Mouse (Mus musculus) neural tube, embryonic 14.5 days (tissue): ENCODE data around the gene Gdpd5. TPM values are rescaled to one million over a fixed set of nuclear protein-coding genes. Genes with fewer than 3 reads are reported as not detected.
A peak's percentile ranks its signal among the peaks of the same experiment; 100 is the strongest.

Experiments used
- ATAC-seq: fragments of 200-750 bp; cut with Nextera tagmentation; 2 replicates; pipeline ENCODE4 v1.8.0; 2017; ENCODE audit warnings: low read depth, mild to moderate bottlenecking, moderate TSS enrichment, moderate library complexity
- H3K27ac ChIP-seq: fragments of 300-500 bp; sonication (generic); 2 replicates; pipeline ENCODE4 v1.5.1; 2014; ENCODE audit warnings: low read depth, mild to moderate bottlenecking, control low read depth, low read length, moderate library complexity, mixed read lengths
- H3K27me3 ChIP-seq: fragments of 300-500 bp; sonication (generic); 2 replicates; pipeline ENCODE4 v1.6.1; 2014; ENCODE audit warnings: low read length; ENCODE audit not compliant: control insufficient read depth, insufficient read depth
- H3K36me3 ChIP-seq: fragments of 300-500 bp; sonication (generic); 2 replicates; pipeline ENCODE4 v1.6.1; 2014; ENCODE audit warnings: low read length, mixed read lengths; ENCODE audit not compliant: control insufficient read depth, insufficient read depth
- H3K4me1 ChIP-seq: fragments of 300-500 bp; sonication (generic); 2 replicates; pipeline ENCODE4 v1.6.1; 2014; ENCODE audit warnings: low read length; ENCODE audit not compliant: control insufficient read depth, insufficient read depth
- H3K4me2 ChIP-seq: fragments of 300-500 bp; sonication (generic); 2 replicates; pipeline ENCODE4 v1.6.1; 2014; ENCODE audit warnings: mild to moderate bottlenecking, low read depth, low read length, control low read depth
- H3K4me3 ChIP-seq: fragments of 300-500 bp; sonication (generic); 2 replicates; pipeline ENCODE4 v1.5.1; 2014; ENCODE audit warnings: low read depth, low read length, control low read depth, mixed read lengths
- H3K9ac ChIP-seq: fragments of 300-500 bp; sonication (generic); replicated peaks from 2 replicates; pipeline ENCODE4 v1.6.1; 2014; ENCODE audit warnings: low read depth, mild to moderate bottlenecking, control low read depth, low read length, mixed read lengths
- H3K9me3 ChIP-seq: fragments of 300-500 bp; sonication (generic); 2 replicates; pipeline ENCODE4 v1.6.1; 2016; ENCODE audit warnings: low read length; ENCODE audit not compliant: control insufficient read depth
- WGBS: fragments of 180-500 bp; shearing (Covaris S2); extraction: QIAGEN DNeasy Blood & Tissue Kit; methylation state at CpG from one replicate; pipeline ENCODE4 v1.1.7; 2014; 5-methylcytosine and 5-hydroxymethylcytosine counted together
- polyA plus RNA-seq: library from polyadenylated mRNA; unstranded; fragments of >200 nt; fragmentation: Nextera tagmentation; extraction: Ambion mirVana; gene quantifications from 2 replicates; pipeline ENCODE4 v1.2.1, GENCODE M21; 2014

The Gdpd5 gene
- polyA plus RNA-seq, 1 experiment from 2014 or later: 38.1 TPM

GRCm38 (mm10) chr7:99424538-99425155 lies 43.4 kb downstream of the Gdpd5 start:
- H3K9me3 ChIP-seq: no peaks in the 10 kb centered on the region
- H3K27me3 ChIP-seq: no peaks in the 10 kb centered on the region
- no peaks in the 10 kb centered on the region for H3K36me3 ChIP-seq
- no peak for ATAC-seq
- 40% methylated on average over 8 of the region's 8 CpGs for WGBS
- peak overlapping the region; percentile 49 for H3K27ac ChIP-seq
- peaks cover 19% of the 10 kb centered on the region for H3K4me1 ChIP-seq
- no peak overlapping the region for H3K4me3 ChIP-seq
- 0 out of 2 replicates have a peak overlapping the region, but pooled peaks have one; percentile 2 for H3K9ac ChIP-seq
- no peak overlapping the region for H3K4me2 ChIP-seq

DNA sequence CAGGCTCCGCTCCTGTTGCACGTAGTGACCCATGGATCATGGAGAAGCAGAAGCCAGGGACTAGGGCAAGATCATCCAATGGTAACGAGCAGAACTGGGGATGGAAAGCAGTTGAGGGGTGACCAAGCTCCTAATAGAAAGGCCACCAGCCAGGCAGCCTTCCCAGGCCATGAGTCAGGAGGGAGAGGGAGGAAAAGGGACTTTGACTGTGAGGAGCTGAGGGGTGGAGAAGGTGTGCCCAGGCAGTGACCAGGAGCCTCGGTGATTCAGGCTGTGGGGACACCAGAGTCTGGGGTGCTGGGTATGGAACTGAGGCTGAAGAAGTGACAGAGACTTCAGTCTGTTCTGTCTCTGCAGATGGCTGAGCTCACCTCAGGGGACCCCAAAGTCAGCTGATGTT lies 44.5 kb downstream of the Gdpd5 start:
- 94% methylated on average over 4 of the region's 4 CpGs for WGBS
- Histone ChIP-seq H3K9me3 (no peaks in the 10 kb centered on the region), H3K4me3 (no peak overlapping the region), H3K27me3 (no peaks in the 10 kb centered on the region), H3K4me1 (peaks cover 19% of the 10 kb centered on the region), H3K4me2 (no peak overlapping the region), H3K36me3 (no peaks in the 10 kb centered on the region), H3K27ac (no peak overlapping the region), H3K9ac (no peak overlapping the region)
- no peak for ATAC-seq

GRCm38 (mm10) chr7:99427031-99427430 lies 45.8 kb downstream of the Gdpd5 start:
- no peak for ATAC-seq
- H3K27ac ChIP-seq: no peak overlapping the region
- peaks cover 19% of the 10 kb centered on the region for H3K4me1 ChIP-seq
- H3K9me3 ChIP-seq: no peaks in the 10 kb centered on the region
- no peaks in the 10 kb centered on the region for H3K27me3 ChIP-seq
- WGBS: 57% methylated on average over 10 of the region's 10 CpGs
- H3K9ac ChIP-seq: no peak overlapping the region
- H3K4me3 ChIP-seq: no peak overlapping the region
- no peaks in the 10 kb centered on the region for H3K36me3 ChIP-seq
- H3K4me2 ChIP-seq: no peak overlapping the region

DNA sequence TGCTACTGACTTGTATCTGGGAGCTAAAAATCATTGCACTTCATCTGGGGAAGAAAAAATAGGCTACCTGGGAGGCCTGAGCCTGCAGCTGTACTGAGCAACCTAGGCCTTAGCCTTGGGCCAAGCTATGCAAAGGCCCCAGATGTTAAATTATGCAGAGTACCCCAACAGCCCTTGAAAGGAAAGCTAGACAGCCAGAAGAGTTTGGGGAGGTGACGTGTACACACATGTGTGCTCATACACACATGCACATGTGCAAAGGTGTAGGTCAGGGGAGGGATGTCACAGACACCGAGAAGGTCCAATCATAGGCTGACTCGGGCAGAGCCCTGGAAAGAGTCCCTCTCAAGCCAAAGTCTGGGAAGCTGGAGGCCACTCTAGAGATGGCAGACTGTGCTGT lies 46.8 kb downstream of the Gdpd5 start:
- no peaks in the 10 kb centered on the region for H3K9me3 ChIP-seq
- no peak overlapping the region for H3K4me3 ChIP-seq
- no peak overlapping the region for H3K27ac ChIP-seq
- H3K4me2 ChIP-seq: no peak overlapping the region
- 94% methylated on average over 3 of the region's 3 CpGs for WGBS
- H3K36me3 ChIP-seq: no peaks in the 10 kb centered on the region
- peaks cover 23% of the 10 kb centered on the region for H3K4me1 ChIP-seq
- no peak for ATAC-seq
- H3K9ac ChIP-seq: no peak overlapping the region
- no peaks in the 10 kb centered on the region for H3K27me3 ChIP-seq

DNA sequence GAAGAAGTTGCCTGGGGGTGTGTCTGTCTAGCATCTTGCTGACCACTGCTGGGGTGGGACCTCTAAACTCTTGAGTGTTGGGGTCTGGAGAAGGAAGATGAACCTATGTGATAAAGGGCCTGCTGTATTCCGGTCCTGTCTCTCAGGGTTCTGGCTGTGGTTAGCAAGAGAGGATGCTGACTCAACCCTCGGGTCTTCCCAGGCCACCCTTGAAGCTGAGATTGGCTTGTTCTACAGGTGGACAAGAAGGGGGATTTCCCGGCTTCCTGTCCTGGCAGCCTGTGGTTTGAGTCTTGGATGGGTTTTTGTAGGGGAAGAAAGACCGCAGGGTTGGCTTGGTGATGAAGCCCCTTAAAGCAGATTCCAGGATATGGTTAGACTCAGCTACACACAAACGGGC lies 47.6 kb downstream of the Gdpd5 start:
- Histone ChIP-seq H3K9me3 (no peaks in the 10 kb centered on the region), H3K27me3 (no peaks in the 10 kb centered on the region), H3K4me3 (no peak overlapping the region), H3K4me2 (no peak overlapping the region), H3K4me1 (peaks cover 21% of the 10 kb centered on the region), H3K27ac (no peak overlapping the region), H3K36me3 (no peaks in the 10 kb centered on the region), H3K9ac (no peak overlapping the region)
- no peak for ATAC-seq
- 91% methylated on average over 5 of the region's 5 CpGs for WGBS

DNA sequence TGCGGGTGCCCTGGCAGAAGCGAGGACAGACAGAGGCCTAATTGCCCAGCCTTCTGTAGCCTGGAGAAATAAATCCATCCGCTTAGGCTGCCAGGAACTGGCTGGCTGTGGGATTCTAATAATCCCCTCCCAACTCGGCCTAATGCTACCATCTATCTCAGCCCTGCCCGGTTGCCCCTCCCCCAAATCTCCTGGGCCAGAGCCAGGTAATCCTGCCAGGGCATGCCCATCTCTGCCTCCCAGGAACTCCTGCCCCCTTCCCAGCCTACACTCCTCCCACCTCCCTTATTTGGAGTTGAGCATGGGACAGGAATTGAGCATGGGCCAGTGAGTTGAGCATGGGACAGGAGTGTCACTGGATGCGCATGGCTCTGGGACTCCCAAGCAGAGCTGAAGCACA lies 48.6 kb downstream of the Gdpd5 start:
- Histone ChIP-seq H3K9me3 (no peaks in the 10 kb centered on the region), H3K27ac (no peak overlapping the region), H3K4me2 (no peak overlapping the region), H3K4me3 (no peak overlapping the region), H3K36me3 (no peaks in the 10 kb centered on the region), H3K27me3 (no peaks in the 10 kb centered on the region), H3K4me1 (peaks cover 14% of the 10 kb centered on the region), H3K9ac (no peak overlapping the region)
- peak; percentile 25; the same call in 1 of the 2 replicates for ATAC-seq
- WGBS: 23% methylated on average over 6 of the region's 6 CpGs

- 76% methylated on average over 11 of the region's 11 CpGs for WGBS
Observed at GRCm38 (mm10) chr7:99430246-99430645, 49.0 kb downstream of the Gdpd5 start.

DNA sequence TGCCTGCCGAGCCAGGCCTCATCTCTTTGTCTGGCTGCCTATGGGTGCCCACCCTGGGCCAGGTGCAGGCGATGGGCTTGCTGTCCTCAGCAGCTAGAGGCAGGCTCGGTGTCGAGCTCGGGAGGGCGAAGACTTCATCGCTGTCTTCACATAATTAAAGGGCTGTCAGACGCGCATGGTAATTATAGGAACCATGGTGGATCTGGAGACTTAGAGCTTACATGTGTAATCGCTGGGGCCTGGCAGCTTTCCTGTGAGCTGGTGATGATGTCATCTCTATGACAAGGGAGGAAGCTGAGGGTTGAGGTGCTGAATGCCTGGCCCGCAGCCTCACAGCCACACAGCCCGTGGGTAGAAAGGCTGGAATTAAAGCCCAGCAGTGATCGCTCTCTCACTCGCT lies 51.0 kb downstream of the Gdpd5 start:
- no peak overlapping the region for H3K9ac ChIP-seq
- 44% methylated on average over 14 of the region's 14 CpGs for WGBS
- no peak; the same call in 1 of the 2 replicates for ATAC-seq
- H3K4me3 ChIP-seq: no peak overlapping the region
- peaks cover 9% of the 10 kb centered on the region for H3K4me1 ChIP-seq
- H3K27me3 ChIP-seq: no peaks in the 10 kb centered on the region
- no peaks in the 10 kb centered on the region for H3K9me3 ChIP-seq
- no peaks in the 10 kb centered on the region for H3K36me3 ChIP-seq
- no peak overlapping the region for H3K4me2 ChIP-seq
- peak overlapping the region; percentile 52; the same call in 1 of the 2 replicates for H3K27ac ChIP-seq

More at GRCm38 (mm10) chr7:99430246-99430645, 49.0 kb downstream of the Gdpd5 start:
- Histone ChIP-seq H3K9me3 (no peaks in the 10 kb centered on the region), H3K4me1 (peaks cover 10% of the 10 kb centered on the region), H3K36me3 (no peaks in the 10 kb centered on the region), H3K4me3 (no peak overlapping the region), H3K4me2 (no peak overlapping the region), H3K27ac (no peak overlapping the region), H3K9ac (no peak overlapping the region), H3K27me3 (no peaks in the 10 kb centered on the region)
- no peak for ATAC-seq

- WGBS: 90% methylated on average over 6 of the region's 6 CpGs
- Histone ChIP-seq H3K4me1 (peaks cover 9% of the 10 kb centered on the region), H3K27ac (no peak overlapping the region), H3K4me2 (no peak overlapping the region), H3K9me3 (no peaks in the 10 kb centered on the region), H3K36me3 (no peaks in the 10 kb centered on the region), H3K9ac (no peak overlapping the region), H3K4me3 (no peak overlapping the region), H3K27me3 (no peaks in the 10 kb centered on the region)
- no peak for ATAC-seq
Observed at GRCm38 (mm10) chr7:99432863-99433262, 51.6 kb downstream of the Gdpd5 start.
